Mouse (Mus musculus) liver, embryonic 16.5 days (tissue): ENCODE data around the gene Snph. TPM values are rescaled to one million over a fixed set of nuclear protein-coding genes. Genes with fewer than 3 reads are reported as not detected.

ENCODE experiments used
- polyA plus RNA-seq: library from polyadenylated mRNA; unstranded; fragments of >200 nt; fragmentation: Nextera tagmentation; extraction: Ambion mirVana; gene quantifications from 2 replicates; pipeline ENCODE4 v1.2.1, GENCODE M21; 2015

Snph gene
- polyA plus RNA-seq, 1 experiment from 2014 or later, result 0.04 TPM

Other genes starting within 250 kb of the Snph start
- gene 4921509C19Rik, start 156.4 kb downstream of the Snph start, polyA plus RNA-seq, result not detected in 2 replicates
- gene Nsfl1c, start 138.4 kb downstream of the Snph start, polyA plus RNA-seq, result 54.7 and 63.0 TPM in 2 replicates
- 112 and 114 TPM in 2 replicates for gene Fkbp1a, start 90.1 kb downstream of the Snph start, polyA plus RNA-seq
- 0.06 and 0.24 TPM in 2 replicates for gene Sdcbp2, start 60.0 kb downstream of the Snph start, polyA plus RNA-seq
- gene Rad21l, start 35.9 kb upstream of the Snph start, polyA plus RNA-seq, result not detected in 2 replicates
- gene Tmem74b, start 69.4 kb upstream of the Snph start, polyA plus RNA-seq, result 0.11 TPM in 1 of 2 replicates, not detected in the other
- 44.3 and 45.9 TPM in 2 replicates for gene Psmf1, start 111.6 kb upstream of the Snph start, polyA plus RNA-seq
- gene Rspo4, start 210.3 kb upstream of the Snph start, polyA plus RNA-seq, result 0.09 TPM in 1 of 2 replicates, not detected in the other